Mouse (Mus musculus) cerebellum, postnatal 36 days (tissue): ENCODE measurements at regions not wholly inside any gene's neighbourhood (a gene's known extent, or its start where the extent isn't known, plus 50 kb on each side); places are given as distances from the start of the nearest gene placed in this dataset.
A peak's percentile ranks its signal among the peaks of the same experiment; 100 is the strongest.
"Not testable (repeated sequence)": the region's sequence is repeated elsewhere in the genome, so short reads cannot be mapped to it uniquely, and the experiment has no call there.

Experiments used
- DNase-seq, 2 experiments: peaks; one replicate each; pipeline ENCODE4 v3.0.0; 2021 to 2022; ENCODE audit warnings: mixed read lengths in 2 of 2

GRCm38 (mm10) chr14:19080001-19080400, 185.9 kb upstream of the Ube2e2 start:
- DNase-seq: not testable (repeated sequence)

- DNase-seq: peak; percentile 51 to 58
Observed at GRCm38 (mm10) chr14:19041984-19042760, 148.1 kb upstream of the Ube2e2 start.

DNA sequence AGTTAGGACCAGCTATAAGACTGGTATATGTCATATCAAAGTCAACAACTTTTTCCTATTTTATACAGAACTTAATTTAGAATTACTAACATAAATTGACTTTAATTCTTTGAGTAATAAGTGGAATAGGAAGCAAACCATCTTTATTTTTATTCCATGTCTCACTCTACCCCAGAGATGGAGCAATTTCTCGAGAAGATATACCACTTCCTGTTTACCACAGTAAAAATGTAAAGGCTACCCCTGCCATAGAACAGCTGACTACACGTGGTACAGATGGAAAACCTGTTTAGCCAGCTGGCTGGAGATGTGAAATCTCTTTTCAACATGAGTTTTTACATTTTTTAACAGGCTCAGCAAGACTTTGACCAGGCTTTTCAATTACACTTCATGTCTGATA, 126.0 kb upstream of the Ube2e2 start:
- DNase-seq: no peak

DNA sequence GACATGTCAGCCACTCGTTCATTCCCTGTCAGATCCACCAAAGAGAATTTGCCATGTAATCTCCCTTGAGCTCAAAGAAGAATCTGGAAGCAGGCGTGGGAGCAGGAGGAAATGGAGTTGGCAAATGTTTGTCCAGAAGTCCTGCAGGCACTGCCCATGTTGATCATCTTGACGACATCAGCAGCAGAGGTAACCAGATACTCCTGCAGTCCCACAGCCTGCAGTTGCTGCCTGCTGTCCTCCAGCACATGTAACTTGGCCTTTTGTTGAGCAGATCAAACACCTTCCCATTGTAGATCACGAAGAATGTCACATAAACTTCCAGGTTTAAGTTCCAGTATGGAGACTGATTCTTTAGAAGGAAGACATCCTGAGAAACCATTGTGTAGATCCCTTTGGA, 121.3 kb upstream of the Ube2e2 start:
- no peak for DNase-seq

- not testable (repeated sequence) for DNase-seq
Observed at GRCm38 (mm10) chr14:19013558-19013957, 119.5 kb upstream of the Ube2e2 start.

GRCm38 (mm10) chr14:18983901-18984300, 89.8 kb upstream of the Ube2e2 start:
- no peak for DNase-seq

GRCm38 (mm10) chr14:18963864-18964263, 69.8 kb upstream of the Ube2e2 start:
- DNase-seq: no peak

- DNase-seq: no peak
Observed at GRCm38 (mm10) chr14:18963287-18963686, 69.2 kb upstream of the Ube2e2 start.
